Mouse (Mus musculus) forebrain, embryonic 12.5 days (tissue): ENCODE data around the gene Grm5. TPM values are rescaled to one million over a fixed set of nuclear protein-coding genes. Genes with fewer than 3 reads are reported as not detected.

Experiments used
- ATAC-seq: fragments of 200-750 bp; cut with Nextera tagmentation; 2 replicates; pipeline ENCODE4 v1.8.0; 2017; ENCODE audit warnings: moderate TSS enrichment; ENCODE audit not compliant: low FRiP score
- H3K27ac ChIP-seq: fragments of 300-500 bp; sonication (generic); 2 replicates; pipeline ENCODE4 v1.5.1; 2016; ENCODE audit warnings: mild to moderate bottlenecking
- H3K27me3 ChIP-seq: fragments of 300-500 bp; sonication (generic); 2 replicates; pipeline ENCODE4 v1.6.1; 2016; ENCODE audit warnings: mild to moderate bottlenecking
- H3K36me3 ChIP-seq: fragments of 300-500 bp; sonication (generic); replicated peaks from 2 replicates; pipeline ENCODE4 v1.6.1; 2016; ENCODE audit warnings: mild to moderate bottlenecking
- H3K4me1 ChIP-seq: fragments of 300-500 bp; sonication (generic); 2 replicates; pipeline ENCODE4 v1.6.1; 2016
- H3K4me2 ChIP-seq: fragments of 300-500 bp; sonication (generic); 2 replicates; pipeline ENCODE4 v1.6.1; 2016; ENCODE audit warnings: mild to moderate bottlenecking, moderate library complexity
- H3K4me3 ChIP-seq: fragments of 300-500 bp; sonication (generic); replicated peaks from 2 replicates; pipeline ENCODE4 v1.5.1; 2016; ENCODE audit warnings: mild to moderate bottlenecking
- H3K9ac ChIP-seq: fragments of 300-500 bp; sonication (generic); 2 replicates; pipeline ENCODE4 v1.6.1; 2016; ENCODE audit warnings: mild to moderate bottlenecking
- H3K9me3 ChIP-seq: fragments of 300-500 bp; sonication (generic); 2 replicates; pipeline ENCODE4 v1.6.1; 2016
- WGBS: fragments of 180-500 bp; shearing (Covaris S2); methylation state at CpG from one replicate; pipeline ENCODE4 v1.1.7; 2016; 5-methylcytosine and 5-hydroxymethylcytosine counted together
- polyA plus RNA-seq: library from polyadenylated mRNA; unstranded; fragments of >200 nt; fragmentation: Nextera tagmentation; extraction: Ambion mirVana; gene quantifications from 2 replicates; pipeline ENCODE4 v1.2.1, GENCODE M21; 2016

The Grm5 gene
- polyA plus RNA-seq, 1 experiment from 2014 or later = 0.95 TPM

DNA sequence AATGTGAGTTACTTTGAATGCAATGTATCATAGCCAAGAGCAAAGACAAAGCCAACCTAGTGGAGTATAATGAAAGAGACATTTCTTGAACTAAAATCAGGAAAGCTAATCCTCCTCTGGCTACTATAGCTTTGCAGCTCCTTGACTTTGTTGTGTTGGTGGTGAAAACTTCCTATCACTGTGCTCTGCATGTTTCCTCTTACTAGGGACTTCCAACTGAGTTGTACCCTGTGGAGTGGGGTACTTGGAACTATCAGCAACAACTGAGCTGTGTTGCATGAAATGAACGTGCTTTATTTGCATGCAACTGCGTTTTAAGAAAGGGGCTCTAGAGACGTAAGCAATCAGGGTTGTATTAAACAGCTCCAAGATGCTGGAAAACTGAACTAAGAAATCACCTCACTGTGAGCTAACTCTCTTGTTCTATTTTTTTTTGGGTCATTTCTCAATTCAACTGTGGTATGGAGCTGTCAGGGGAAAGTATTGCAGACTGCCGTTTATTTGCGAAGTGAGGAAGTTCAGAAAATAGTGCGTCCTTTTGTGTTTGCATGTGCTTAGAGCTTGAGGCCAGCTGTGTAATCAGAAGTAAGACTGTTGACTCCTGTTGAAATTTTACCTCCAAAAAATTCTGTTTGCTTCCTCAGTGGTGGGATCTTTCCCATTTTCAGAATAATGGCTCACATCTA is 532.9 kb downstream of the Grm5 start:
- ATAC-seq = no peak
- Histone ChIP-seq H3K27ac (no peak overlapping the region), H3K27me3 (no peaks in the 10 kb centered on the region), H3K4me3 (no peak overlapping the region), H3K36me3 (no peaks in the 10 kb centered on the region), H3K4me1 (no peaks in the 10 kb centered on the region), H3K9ac (no peak overlapping the region), H3K9me3 (no peaks in the 10 kb centered on the region), H3K4me2 (no peak overlapping the region)
- WGBS = 72% methylated on average over 6 of the region's 6 CpGs

- WGBS = 88% methylated on average over 8 of the region's 8 CpGs
- H3K4me3 ChIP-seq = no peak overlapping the region
- no peak for ATAC-seq
- no peak overlapping the region for H3K4me2 ChIP-seq
- no peak overlapping the region for H3K9ac ChIP-seq
- peaks cover 12% of the 10 kb centered on the region; the same call in 1 of the 2 replicates for H3K4me1 ChIP-seq
- no peaks in the 10 kb centered on the region for H3K36me3 ChIP-seq
- no peak overlapping the region for H3K27ac ChIP-seq
- H3K27me3 ChIP-seq = peaks cover 11% of the 10 kb centered on the region; the same call in 1 of the 2 replicates
- H3K9me3 ChIP-seq = no peaks in the 10 kb centered on the region
Measured at GRCm38 (mm10) chr7:88128080-88128848, 544.3 kb downstream of the Grm5 start.

DNA sequence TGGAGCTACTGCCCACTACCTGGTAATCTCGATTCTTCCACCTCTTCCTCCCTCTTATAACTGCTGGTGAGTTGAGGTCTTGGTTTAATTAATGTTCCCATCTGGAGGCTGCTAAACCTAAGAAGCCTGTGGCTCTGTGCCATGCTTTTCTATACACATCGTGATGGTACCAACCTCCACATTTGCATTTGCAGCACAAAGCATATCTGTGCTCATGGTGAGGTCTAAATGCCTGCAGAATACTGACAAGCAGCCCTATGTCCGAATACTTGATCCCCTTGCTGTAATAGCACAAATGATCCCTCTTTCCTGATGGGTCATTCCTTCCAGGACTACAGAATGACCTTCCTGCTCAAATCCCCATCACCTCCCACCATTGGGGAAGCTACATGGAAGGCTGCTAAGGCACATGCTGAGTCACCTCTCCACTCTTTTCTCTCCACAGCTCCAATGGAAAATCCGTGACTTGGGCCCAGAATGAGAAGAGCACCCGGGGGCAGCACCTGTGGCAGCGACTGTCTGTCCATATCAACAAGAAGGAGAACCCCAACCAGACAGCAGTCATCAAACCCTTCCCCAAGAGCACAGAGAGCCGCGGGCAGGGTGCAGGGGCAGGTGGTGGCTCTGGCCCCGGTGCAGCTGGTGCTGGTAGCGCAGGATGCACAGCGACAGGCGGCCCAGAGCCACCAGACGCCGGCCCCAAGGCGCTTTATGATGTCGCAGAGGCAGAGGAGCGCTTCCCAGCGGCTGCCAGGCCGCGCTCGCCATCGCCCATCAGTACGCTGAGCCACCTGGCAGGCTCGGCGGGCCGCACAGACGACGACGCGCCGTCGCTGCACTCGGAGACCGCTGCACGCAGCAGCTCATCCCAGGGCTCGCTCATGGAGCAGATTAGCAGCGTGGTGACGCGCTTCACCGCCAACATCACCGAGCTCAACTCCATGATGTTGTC is 545.8 kb downstream of the Grm5 start:
- WGBS = 8% methylated on average over 41 of the region's 41 CpGs
- Histone ChIP-seq H3K9ac (peak overlapping the region; percentile 45), H3K27ac (no peak overlapping the region), H3K4me3 (peak overlapping the region; percentile 42), H3K27me3 (peaks cover 11% of the 10 kb centered on the region; the same call in 1 of the 2 replicates), H3K9me3 (no peaks in the 10 kb centered on the region), H3K4me1 (peaks cover 12% of the 10 kb centered on the region; the same call in 1 of the 2 replicates), H3K36me3 (no peaks in the 10 kb centered on the region), H3K4me2 (peak overlapping the region; percentile 69)
- ATAC-seq = peak; percentile 93

DNA sequence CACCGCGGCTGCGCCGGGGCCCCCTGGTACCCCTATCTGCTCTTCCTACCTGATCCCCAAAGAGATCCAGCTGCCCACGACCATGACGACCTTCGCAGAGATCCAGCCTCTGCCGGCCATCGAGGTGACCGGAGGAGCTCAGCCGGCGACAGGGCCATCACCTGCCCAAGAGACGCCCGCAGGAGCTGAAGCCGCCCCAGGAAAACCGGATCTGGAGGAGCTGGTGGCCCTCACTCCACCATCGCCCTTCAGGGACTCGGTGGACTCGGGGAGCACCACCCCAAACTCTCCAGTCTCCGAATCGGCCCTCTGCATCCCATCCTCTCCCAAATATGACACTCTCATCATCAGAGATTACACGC is 546.5 kb downstream of the Grm5 start:
- WGBS = 26% methylated on average over 22 of the region's 22 CpGs
- Histone ChIP-seq H3K4me2 (peak overlapping the region; percentile 69), H3K36me3 (no peaks in the 10 kb centered on the region), H3K27ac (no peak overlapping the region), H3K9me3 (no peaks in the 10 kb centered on the region), H3K4me1 (peaks cover 12% of the 10 kb centered on the region; the same call in 1 of the 2 replicates), H3K9ac (peak overlapping the region; percentile 45), H3K4me3 (peak overlapping the region; percentile 42), H3K27me3 (peaks cover 11% of the 10 kb centered on the region; the same call in 1 of the 2 replicates)
- no peak for ATAC-seq

GRCm38 (mm10) chr7:88159542-88160241 is 575.7 kb downstream of the Grm5 start:
- 64% methylated on average over 1 of the region's 1 CpGs for WGBS
- ATAC-seq = no peak

DNA sequence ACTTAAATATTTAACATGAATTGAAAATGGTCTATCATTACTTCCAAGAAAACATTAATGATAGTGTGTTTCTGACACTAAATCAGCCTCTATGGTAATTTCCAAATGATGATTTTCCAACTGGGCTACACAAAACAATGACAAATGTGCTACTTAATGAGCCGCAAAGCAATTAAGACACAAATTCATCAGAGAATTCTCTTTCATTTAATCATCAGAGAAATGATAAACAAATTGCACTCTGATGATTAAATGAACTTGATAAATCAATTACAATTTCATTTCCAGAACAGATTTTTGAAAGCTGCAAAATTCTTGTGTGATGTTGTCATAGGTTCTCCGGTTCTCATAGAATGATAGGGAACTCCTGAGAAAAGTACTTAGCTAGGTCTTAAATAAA is 577.6 kb downstream of the Grm5 start:
- WGBS = 81% methylated on average over 2 of the region's 2 CpGs
- no peak overlapping the region for H3K9ac ChIP-seq
- no peaks in the 10 kb centered on the region for H3K36me3 ChIP-seq
- no peaks in the 10 kb centered on the region for H3K9me3 ChIP-seq
- H3K4me2 ChIP-seq = no peak overlapping the region
- H3K4me3 ChIP-seq = no peak overlapping the region
- no peak overlapping the region for H3K27ac ChIP-seq
- no peaks in the 10 kb centered on the region for H3K4me1 ChIP-seq
- H3K27me3 ChIP-seq = no peaks in the 10 kb centered on the region
- no peak for ATAC-seq

More at GRCm38 (mm10) chr7:88159542-88160241, 575.7 kb downstream of the Grm5 start:
- no peaks in the 10 kb centered on the region for H3K4me1 ChIP-seq
- no peak overlapping the region for H3K27ac ChIP-seq
- no peak overlapping the region for H3K9ac ChIP-seq
- H3K9me3 ChIP-seq = no peaks in the 10 kb centered on the region
- H3K4me2 ChIP-seq = no peak overlapping the region
- H3K4me3 ChIP-seq = no peak overlapping the region
- no peaks in the 10 kb centered on the region for H3K27me3 ChIP-seq
- H3K36me3 ChIP-seq = no peaks in the 10 kb centered on the region

Other genes starting within 250 kb of the Grm5 start
- 0.08 and 0.42 TPM in 2 replicates for gene Tyr, start 90.7 kb upstream of the Grm5 start, polyA plus RNA-seq